Mouse (Mus musculus): Measurements from ENCODE around the gene Fads1. TPM values are rescaled to one million over a fixed set of nuclear protein-coding genes. Genes with fewer than 3 reads are reported as not detected.

Fads1 gene
- polyA plus RNA-seq, 1 experiment from 2014 or later, result 148 TPM

DNA sequence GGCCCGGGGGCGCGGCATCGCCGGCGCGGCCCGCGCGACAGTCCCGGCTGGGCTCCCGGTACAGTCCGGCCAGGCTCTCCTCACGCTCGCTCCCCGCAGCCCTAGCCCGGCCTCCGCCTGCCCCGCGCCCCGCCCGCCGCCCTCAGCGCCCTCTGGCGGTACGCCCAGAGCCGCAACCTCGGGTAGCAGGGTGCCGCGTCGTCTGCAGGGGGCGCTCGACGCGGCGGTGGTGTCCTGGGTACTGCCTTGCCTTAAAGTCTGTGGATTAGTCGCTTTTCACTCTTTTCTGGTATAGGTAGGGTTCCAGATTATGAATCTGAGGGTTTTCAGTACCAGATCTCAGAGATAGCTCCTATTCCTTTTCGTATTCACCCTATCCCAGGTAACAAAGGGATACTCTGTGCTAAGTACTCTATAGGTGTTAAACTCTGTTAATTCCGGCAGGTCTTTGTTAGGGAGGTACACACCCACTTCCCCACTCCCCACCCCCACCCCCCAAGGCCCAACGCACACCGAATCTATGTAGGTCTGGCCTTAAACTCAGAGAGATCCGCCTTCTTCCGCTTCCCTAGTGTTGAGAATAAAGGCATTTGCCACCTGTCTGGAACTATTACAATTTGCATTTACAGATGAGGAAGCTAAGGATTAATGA lies 58.1 kb downstream of the Fads1 start, which contains the start of gene Myrf:
Gene Myrf, minus strand, starts transcription at position 95 of the 652 bp plus-strand sequence.
- Histone ChIP-seq H3K9ac (replicated peaks; ENCODE audit: low read depth, low read length) (peak within 1 kb of the TSS; percentile 37; the same call in 1 of the 2 replicates), H3K36me3 (ENCODE audit: control insufficient read depth, insufficient read depth, low read length) (no peaks in the 10 kb centered on the region), H3K9me3 (ENCODE audit: control insufficient read depth, low read length) (no peaks in the 10 kb centered on the region), H3K27ac (ENCODE audit: low read depth, low read length) (no peak within 1 kb of the TSS), H3K4me2 (ENCODE audit: low read depth, low read length) (peak within 1 kb of the TSS; percentile 60), H3K4me1 (ENCODE audit: control insufficient read depth, insufficient read depth, low read length) (peaks cover 4% of the 10 kb centered on the region; the same call in 1 of the 2 replicates), H3K27me3 (ENCODE audit: control insufficient read depth, insufficient read depth, low read length) (peaks cover 5% of the 10 kb centered on the region), H3K4me3 (ENCODE audit: low read depth, low read length) (peak within 1 kb of the TSS; percentile 31)
- WGBS, result 7% methylated on average over 43 of the region's 43 CpGs
- peak; percentile 77; the same call in 1 of the 2 replicates for ATAC-seq (ENCODE audit: low read depth)

- ATAC-seq (ENCODE audit: low read depth), result no peak
- WGBS, result 3% methylated on average over 8 of the region's 8 CpGs
Measured at GRCm38 (mm10) chr19:10242916-10243315, 60.2 kb downstream of the Fads1 start.

GRCm38 (mm10) chr19:10244183-10244582 lies 61.5 kb downstream of the Fads1 start:
- H3K4me3 ChIP-seq (ENCODE audit: low read depth, low read length), result no peak overlapping the region
- no peak overlapping the region for H3K4me2 ChIP-seq (ENCODE audit: low read depth, low read length)
- H3K9me3 ChIP-seq (ENCODE audit: control insufficient read depth, low read length), result no peaks in the 10 kb centered on the region
- WGBS, result 29% methylated on average over 3 of the region's 3 CpGs
- H3K4me1 ChIP-seq (ENCODE audit: control insufficient read depth, insufficient read depth, low read length), result peaks cover 4% of the 10 kb centered on the region; the same call in 1 of the 2 replicates
- H3K36me3 ChIP-seq (ENCODE audit: control insufficient read depth, insufficient read depth, low read length), result peaks cover 3% of the 10 kb centered on the region; the same call in 1 of the 2 replicates
- H3K27ac ChIP-seq (ENCODE audit: low read depth, low read length), result no peak overlapping the region
- no peak overlapping the region for H3K9ac ChIP-seq (replicated peaks; ENCODE audit: low read depth, low read length)
- H3K27me3 ChIP-seq (ENCODE audit: control insufficient read depth, insufficient read depth, low read length), result peaks cover 5% of the 10 kb centered on the region
- ATAC-seq (ENCODE audit: low read depth), result no peak

More at GRCm38 (mm10) chr19:10242916-10243315, 60.2 kb downstream of the Fads1 start:
- Histone ChIP-seq H3K9me3 (ENCODE audit: control insufficient read depth, low read length) (no peaks in the 10 kb centered on the region), H3K36me3 (ENCODE audit: control insufficient read depth, insufficient read depth, low read length) (0 out of 2 replicates have a peak, but pooled peaks cover under 1% of the 10 kb centered on the region), H3K27ac (ENCODE audit: low read depth, low read length) (no peak overlapping the region), H3K4me3 (ENCODE audit: low read depth, low read length) (no peak overlapping the region), H3K27me3 (ENCODE audit: control insufficient read depth, insufficient read depth, low read length) (peaks cover 5% of the 10 kb centered on the region), H3K9ac (replicated peaks; ENCODE audit: low read depth, low read length) (no peak overlapping the region), H3K4me1 (ENCODE audit: control insufficient read depth, insufficient read depth, low read length) (peaks cover 4% of the 10 kb centered on the region; the same call in 1 of the 2 replicates), H3K4me2 (ENCODE audit: low read depth, low read length) (no peak overlapping the region)

Small RNA genes within 50 kb of the gene (microRNA-seq; reads per million reads assigned to microRNA genes)
- not detected for gene Mir6993

Other genes with a start within 250 kb of the Fads1 start
- gene Fth1, start 202.3 kb upstream of the Fads1 start, polyA plus RNA-seq (2014; fragmentation: Nextera tagmentation; extraction: Ambion mirVana), result 1,462 and 1,732 TPM in 2 replicates
- gene Best1, start 181.3 kb upstream of the Fads1 start, polyA plus RNA-seq (2014; fragmentation: Nextera tagmentation; extraction: Ambion mirVana), result 1.5 and 2.3 TPM in 2 replicates
- 13.6 and 23.2 TPM in 2 replicates for gene Rab3il1, start 181.2 kb upstream of the Fads1 start, polyA plus RNA-seq (2014; fragmentation: Nextera tagmentation; extraction: Ambion mirVana)
- 19.3 and 19.5 TPM in 2 replicates for gene Fads3, start 141.3 kb upstream of the Fads1 start, polyA plus RNA-seq (2014; fragmentation: Nextera tagmentation; extraction: Ambion mirVana)
- 48.5 and 55.3 TPM in 2 replicates for gene Fads2, start 81.1 kb upstream of the Fads1 start, polyA plus RNA-seq (2014; fragmentation: Nextera tagmentation; extraction: Ambion mirVana)
- 331 and 349 TPM in 2 replicates for gene Tmem258, start 21.1 kb downstream of the Fads1 start, polyA plus RNA-seq (2014; fragmentation: Nextera tagmentation; extraction: Ambion mirVana)
- gene Fen1, start 21.3 kb downstream of the Fads1 start, polyA plus RNA-seq (2014; fragmentation: Nextera tagmentation; extraction: Ambion mirVana), result 18.0 and 21.0 TPM in 2 replicates
- 0.76 and 0.95 TPM in 2 replicates for gene Myrf, start 57.9 kb downstream of the Fads1 start, polyA plus RNA-seq (2014; fragmentation: Nextera tagmentation; extraction: Ambion mirVana)
- 7.8 and 8.9 TPM in 2 replicates for gene Dagla, start 122.0 kb downstream of the Fads1 start, polyA plus RNA-seq (2014; fragmentation: Nextera tagmentation; extraction: Ambion mirVana)
- 11.4 and 15.5 TPM in 2 replicates for gene Syt7, start 206.2 kb downstream of the Fads1 start, polyA plus RNA-seq (2014; fragmentation: Nextera tagmentation; extraction: Ambion mirVana)

All from neural tube, embryonic 14.5 days (tissue).